Mouse (Mus musculus): ENCODE results near the gene Sdf4. TPM values are rescaled to one million over a fixed set of nuclear protein-coding genes. Genes with fewer than 3 reads are reported as not detected.

The Sdf4 gene
- total RNA-seq (2015; ENCODE audit: low replicate concordance) (11.1 and 16.7 TPM in 2 replicates), total RNA-seq (2017; ENCODE audit: low replicate concordance) (101 and 127 TPM in 2 replicates)

DNA sequence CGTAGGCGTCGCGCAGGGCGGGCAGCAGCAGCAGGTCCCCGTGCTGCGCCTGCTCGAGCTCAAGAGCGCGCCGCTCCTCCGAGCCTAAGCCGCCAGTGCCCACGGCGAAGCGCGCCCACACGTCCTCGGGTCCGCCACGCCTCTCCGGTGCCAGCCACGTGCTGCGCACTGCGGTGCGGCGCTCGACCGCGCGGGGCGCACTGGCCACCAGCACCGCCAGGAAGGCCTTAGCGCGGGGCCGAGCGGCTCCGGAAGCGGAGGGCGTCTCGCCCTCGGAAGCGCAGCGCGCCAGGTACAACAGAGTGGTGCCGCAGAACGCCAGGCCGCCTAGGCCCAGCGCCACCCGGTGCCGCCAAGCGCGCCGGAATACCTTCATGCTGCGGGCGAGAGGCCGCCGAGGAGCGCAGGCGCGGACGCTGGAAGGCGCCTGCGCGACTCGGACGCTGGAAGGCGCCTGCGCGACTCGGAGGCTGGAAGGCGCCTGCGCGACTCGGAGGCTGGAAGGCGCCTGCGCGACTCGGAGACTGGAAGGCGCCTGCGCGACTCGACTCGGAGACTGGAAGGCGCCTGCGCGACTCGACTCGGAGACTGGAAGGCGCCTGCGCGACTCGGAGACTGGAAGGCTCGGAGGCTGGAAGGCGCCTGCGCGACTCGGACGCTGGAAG lies at the start of gene Sdf4, which contains the start of gene B3galt6:
Gene Sdf4, plus strand, starts transcription at position 632 of the 665 bp plus-strand sequence.
Gene B3galt6, minus strand, starts transcription at position 409 of the 665 bp plus-strand sequence.
- peak; percentile 80 for ATAC-seq (replicated peaks; ENCODE audit: low FRiP score, poor library complexity, severe bottlenecking)

DNA sequence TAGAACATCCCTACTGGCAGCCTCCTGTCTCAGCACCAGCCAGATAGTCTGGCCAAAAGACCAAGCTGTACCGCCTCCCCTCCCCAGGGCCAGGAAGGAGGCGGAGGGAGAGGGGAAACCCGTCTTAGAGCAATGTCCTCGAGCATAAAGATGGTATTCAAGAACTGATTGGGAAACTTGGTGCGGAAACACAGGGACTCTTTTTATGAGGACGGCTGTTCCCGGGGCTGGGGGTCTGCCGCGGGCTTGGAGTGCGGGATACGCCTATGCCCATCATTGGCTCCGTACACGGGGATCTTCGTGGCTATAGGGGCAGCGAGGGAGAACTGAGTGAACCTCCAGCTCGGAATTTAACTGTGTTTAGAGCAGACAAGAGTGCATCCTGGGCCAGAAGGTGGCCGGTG lies 49.6 kb upstream of the Sdf4 start:
- ATAC-seq (replicated peaks; ENCODE audit: low FRiP score, poor library complexity, severe bottlenecking): peak; percentile 22; the same call in 1 of the 2 replicates

DNA sequence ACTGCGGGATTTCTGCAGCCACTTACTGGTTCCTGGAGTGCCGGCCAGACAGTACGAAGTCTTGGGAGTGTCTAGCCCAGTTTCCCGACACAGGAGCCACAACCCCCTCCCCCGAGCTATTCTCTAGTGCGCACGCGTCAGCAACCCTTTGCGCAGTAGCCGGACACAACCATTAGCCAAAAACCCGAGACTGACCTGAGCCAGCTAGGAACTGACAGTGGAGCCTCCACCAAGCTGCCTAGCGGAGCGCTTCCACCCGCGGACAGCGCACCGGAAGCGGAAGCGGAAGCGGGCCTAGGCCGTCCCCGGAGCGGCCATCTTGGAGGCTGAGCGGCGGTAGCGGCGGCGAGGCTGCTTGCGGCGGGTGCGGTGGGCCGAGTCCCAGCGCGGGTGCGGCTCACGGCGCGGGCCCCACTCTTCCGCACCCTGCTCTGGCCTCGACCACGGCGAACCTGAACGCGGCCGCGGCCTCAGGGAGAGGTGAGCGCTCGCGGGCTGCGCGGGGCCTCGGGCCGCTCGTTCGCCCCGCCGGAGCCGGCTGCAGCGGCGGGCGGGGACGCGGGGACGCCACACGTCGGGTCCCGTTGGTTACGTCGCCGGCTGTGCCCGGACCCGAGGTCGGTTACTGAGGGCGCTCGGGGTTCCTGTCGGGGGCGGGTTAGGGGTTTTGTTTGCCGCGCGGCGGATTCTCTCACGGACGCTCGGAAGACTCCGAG lies 49.0 kb upstream of the Sdf4 start, which contains the start of gene Ube2j2:
Gene Ube2j2, plus strand, starts transcription at position 298 of the 716 bp plus-strand sequence.
- peak; percentile 98 for ATAC-seq (replicated peaks; ENCODE audit: low FRiP score, poor library complexity, severe bottlenecking)

- peak; percentile 33; the same call in 1 of the 2 replicates for ATAC-seq (replicated peaks; ENCODE audit: low FRiP score, poor library complexity, severe bottlenecking)
These were observed 48.4 kb upstream of the Sdf4 start for GRCm38 (mm10) chr4:155944271-155944670.

DNA sequence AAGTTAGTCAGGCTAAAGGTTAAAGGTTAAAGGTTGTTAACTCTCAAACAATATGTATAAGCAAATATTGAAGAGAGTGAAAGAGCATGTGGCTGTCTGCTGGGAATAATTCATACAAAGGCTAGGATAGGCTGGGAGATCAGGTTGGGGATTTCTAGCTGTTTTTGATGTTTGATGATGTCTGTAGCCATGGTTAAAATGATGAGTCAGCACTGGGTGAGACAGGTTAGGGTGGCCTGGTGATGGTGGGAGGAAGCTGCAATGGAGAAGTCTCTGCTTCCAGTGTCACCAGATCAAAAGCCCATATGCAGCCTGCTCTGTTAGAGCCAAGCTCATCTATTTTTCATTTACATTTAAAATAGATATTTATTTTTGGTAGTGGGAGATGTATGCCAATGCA lies 45.6 kb upstream of the Sdf4 start:
- ATAC-seq (replicated peaks; ENCODE audit: low FRiP score, poor library complexity, severe bottlenecking): no peak

DNA sequence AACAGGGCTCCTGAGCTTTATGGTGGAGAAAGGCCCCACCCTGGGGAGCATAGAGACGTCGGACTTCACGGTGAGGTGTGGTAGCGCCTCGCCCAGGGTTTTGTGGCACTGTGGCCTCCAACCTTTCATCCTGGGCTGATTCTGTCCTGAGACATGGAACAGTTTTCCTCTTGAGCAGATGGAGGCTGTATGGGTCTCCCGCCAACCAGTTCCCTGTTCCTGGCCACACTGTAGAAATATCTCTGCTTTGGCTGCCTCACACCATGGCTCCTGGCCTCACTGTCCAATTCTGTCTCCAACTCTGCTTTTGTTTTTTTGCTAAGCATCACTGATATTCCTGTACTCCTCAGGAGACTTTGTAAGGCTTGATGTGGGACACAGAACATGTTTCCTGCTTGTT lies 37.2 kb upstream of the Sdf4 start:
- no peak for ATAC-seq (replicated peaks; ENCODE audit: low FRiP score, poor library complexity, severe bottlenecking)

DNA sequence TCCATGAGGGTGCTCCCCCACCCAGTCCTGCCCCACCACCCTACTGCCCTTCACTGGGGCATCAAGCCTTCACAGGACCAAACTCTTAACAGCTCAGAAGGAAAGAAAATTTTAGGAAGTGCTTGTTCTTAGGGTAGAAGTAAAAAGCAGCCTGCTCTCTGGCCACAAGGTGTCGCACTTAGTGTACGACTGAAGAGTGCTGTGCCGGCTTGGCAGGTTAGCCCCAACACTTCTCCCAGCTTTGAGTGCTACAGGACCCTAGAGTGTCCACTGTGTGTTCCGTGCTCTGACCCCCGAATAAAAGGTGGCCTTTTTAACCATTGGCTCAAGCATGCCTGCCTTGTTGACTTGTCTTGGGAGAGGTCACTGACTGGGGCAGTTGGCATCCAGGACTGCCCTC lies 33.4 kb upstream of the Sdf4 start:
- ATAC-seq (replicated peaks; ENCODE audit: low FRiP score, poor library complexity, severe bottlenecking): peak; percentile 64

GRCm38 (mm10) chr4:155962167-155962971 lies 30.3 kb upstream of the Sdf4 start, which contains the start of gene C1qtnf12:
TSS of gene C1qtnf12 (plus strand) at chr4:155962318.
- ATAC-seq (replicated peaks; ENCODE audit: low FRiP score, poor library complexity, severe bottlenecking): peak; percentile 47

GRCm38 (mm10) chr4:155963106-155963505 lies 29.6 kb upstream of the Sdf4 start:
- peak; percentile 44 for ATAC-seq (replicated peaks; ENCODE audit: low FRiP score, poor library complexity, severe bottlenecking)

GRCm38 (mm10) chr4:155964396-155964795 lies 28.3 kb upstream of the Sdf4 start:
- no peak for ATAC-seq (replicated peaks; ENCODE audit: low FRiP score, poor library complexity, severe bottlenecking)

DNA sequence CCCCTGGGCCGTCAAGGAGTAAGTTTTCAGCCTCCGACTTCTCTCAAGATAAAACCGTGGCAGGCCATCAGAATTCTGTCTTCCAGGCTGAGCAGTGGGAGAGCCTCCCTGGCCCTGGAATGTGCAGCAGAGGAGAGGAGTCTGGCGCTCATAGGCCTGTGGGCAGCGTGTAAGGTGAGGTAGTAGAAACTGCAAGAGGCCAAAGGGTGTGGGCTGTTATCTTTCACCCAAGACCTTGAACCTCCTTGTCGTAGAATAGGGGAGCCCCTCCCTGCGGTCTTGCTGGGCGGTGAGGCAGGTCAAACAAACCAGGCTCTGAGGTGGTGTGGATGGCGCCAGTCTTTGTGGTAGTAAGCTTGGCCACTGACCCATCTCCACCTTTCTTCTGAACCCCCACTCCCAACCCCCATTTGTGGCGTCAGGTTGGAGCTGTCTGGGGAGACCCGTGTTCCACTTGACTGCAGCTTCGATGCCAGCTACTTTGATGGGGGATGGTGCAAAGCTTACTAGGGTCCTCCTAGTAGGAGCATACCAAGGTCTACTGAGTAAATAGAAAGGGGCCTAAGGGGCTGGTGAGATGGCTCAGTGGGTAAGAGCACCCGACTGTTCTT lies 23.5 kb upstream of the Sdf4 start:
- ATAC-seq (replicated peaks; ENCODE audit: low FRiP score, poor library complexity, severe bottlenecking): peak; percentile 63

GRCm38 (mm10) chr4:155970286-155970685 lies 22.4 kb upstream of the Sdf4 start:
- no peak for ATAC-seq (replicated peaks; ENCODE audit: low FRiP score, poor library complexity, severe bottlenecking)

DNA sequence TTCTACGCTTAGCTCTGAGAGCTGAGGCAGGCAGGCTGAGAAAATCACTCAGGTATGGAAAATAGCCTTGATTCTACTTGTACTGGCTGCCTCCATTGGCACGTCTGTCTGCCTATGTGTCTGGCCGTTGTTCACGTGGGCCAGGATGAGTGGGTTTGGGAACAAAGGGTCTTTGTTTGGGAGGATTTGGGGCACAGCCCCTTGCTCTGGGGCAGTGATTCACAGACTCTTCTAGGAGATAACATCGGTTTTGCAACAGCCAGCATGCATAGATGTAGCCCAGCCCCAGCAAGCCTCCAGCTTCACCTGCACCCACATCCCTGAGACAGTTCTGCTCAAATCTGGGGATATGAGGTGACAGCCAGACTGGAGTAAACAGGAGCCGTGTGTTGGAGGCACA lies 20.0 kb upstream of the Sdf4 start:
- no peak for ATAC-seq (replicated peaks; ENCODE audit: low FRiP score, poor library complexity, severe bottlenecking)

DNA sequence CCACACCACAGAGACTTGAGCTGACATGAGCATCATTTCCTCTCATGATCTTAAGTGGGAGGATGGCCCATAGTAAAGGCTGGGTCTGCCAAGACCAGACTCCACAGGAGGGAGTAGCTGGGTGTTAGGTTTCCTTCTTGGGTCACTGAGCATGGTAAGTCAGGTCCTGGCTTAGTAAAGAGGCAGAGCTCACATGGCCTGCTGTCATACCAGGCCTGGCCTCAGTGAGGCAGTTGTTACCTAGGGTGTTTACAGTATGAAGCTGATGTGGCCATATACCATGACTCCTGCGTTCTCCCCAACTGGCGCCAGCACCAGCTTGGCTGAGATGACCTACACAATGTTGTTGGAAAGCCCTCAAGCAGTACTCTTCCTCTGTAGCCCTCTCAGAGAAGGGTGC lies 19.4 kb upstream of the Sdf4 start:
- no peak for ATAC-seq (replicated peaks; ENCODE audit: low FRiP score, poor library complexity, severe bottlenecking)

- ATAC-seq (replicated peaks; ENCODE audit: low FRiP score, poor library complexity, severe bottlenecking): no peak
These were observed 11.1 kb upstream of the Sdf4 start for GRCm38 (mm10) chr4:155981436-155982082.

GRCm38 (mm10) chr4:155983788-155984187 lies 8.9 kb upstream of the Sdf4 start:
- no peak for ATAC-seq (replicated peaks; ENCODE audit: low FRiP score, poor library complexity, severe bottlenecking)

- no peak for ATAC-seq (replicated peaks; ENCODE audit: low FRiP score, poor library complexity, severe bottlenecking)
These were observed 1.3 kb upstream of the Sdf4 start for GRCm38 (mm10) chr4:155991211-155991907.

DNA sequence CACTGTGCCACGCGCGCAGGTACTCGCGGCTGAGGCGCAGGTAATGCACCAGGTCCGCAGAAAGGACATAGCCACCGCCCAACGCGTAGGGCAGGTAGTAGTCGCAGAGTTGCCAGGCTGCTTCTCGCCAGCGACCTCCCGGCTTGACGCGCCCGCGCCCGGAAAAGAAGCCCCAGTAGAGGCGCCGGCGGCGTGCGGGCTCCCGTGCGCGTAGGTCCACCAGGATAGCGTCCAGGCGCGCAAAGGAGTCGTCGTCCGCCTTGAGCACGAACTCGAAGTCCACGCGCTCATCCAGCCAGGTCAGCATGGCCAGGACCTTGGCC lies 803 bp upstream of the Sdf4 start:
- no peak for ATAC-seq (replicated peaks; ENCODE audit: low FRiP score, poor library complexity, severe bottlenecking)
